Mouse (Mus musculus) liver, embryonic 16.5 days (tissue): Measurements from ENCODE around the gene Hadh. TPM values are rescaled to one million over a fixed set of nuclear protein-coding genes. Genes with fewer than 3 reads are reported as not detected.

Experiments
- ATAC-seq: fragments of 200-750 bp; cut with Nextera tagmentation; 2 replicates; pipeline ENCODE4 v1.8.0; 2017; ENCODE audit warnings: low read depth, mild to moderate bottlenecking, moderate number of reproducible peaks, moderate library complexity
- H3K27ac ChIP-seq: fragments of 300-500 bp; sonication (generic); 2 replicates; pipeline ENCODE4 v1.5.1; 2014; ENCODE audit warnings: mild to moderate bottlenecking, low read length
- H3K27me3 ChIP-seq: fragments of 300-500 bp; sonication (generic); 2 replicates; pipeline ENCODE4 v1.6.1; 2014; ENCODE audit warnings: low read depth, low read length, mixed read lengths; ENCODE audit not compliant: control insufficient read depth, insufficient read depth
- H3K36me3 ChIP-seq: fragments of 300-500 bp; sonication (generic); 2 replicates; pipeline ENCODE4 v1.6.1; 2014; ENCODE audit warnings: mild to moderate bottlenecking; ENCODE audit not compliant: control insufficient read depth, insufficient read depth
- H3K4me1 ChIP-seq: fragments of 300-500 bp; sonication (generic); 2 replicates; pipeline ENCODE4 v1.6.1; 2014; ENCODE audit warnings: low read depth, low read length, mixed read lengths; ENCODE audit not compliant: control insufficient read depth
- H3K4me2 ChIP-seq: fragments of 300-500 bp; sonication (generic); 2 replicates; pipeline ENCODE4 v1.6.1; 2014; ENCODE audit warnings: low read depth, low read length, mixed read lengths
- H3K4me3 ChIP-seq: fragments of 300-500 bp; sonication (generic); 2 replicates; pipeline ENCODE4 v1.5.1; 2014; ENCODE audit warnings: low read depth, mild to moderate bottlenecking, low read length
- H3K9ac ChIP-seq: fragments of 300-500 bp; sonication (generic); 2 replicates; pipeline ENCODE4 v1.6.1; 2014; ENCODE audit warnings: low read depth, low read length
- H3K9me3 ChIP-seq: fragments of 300-500 bp; sonication (generic); replicated peaks from 2 replicates; pipeline ENCODE4 v1.6.1; 2016; ENCODE audit warnings: low read length; ENCODE audit not compliant: control insufficient read depth
- WGBS: fragments of 180-500 bp; shearing (Covaris S2); extraction: QIAGEN DNeasy Blood & Tissue Kit; methylation state at CpG from one replicate; pipeline ENCODE4 v1.1.7; 2014; ENCODE audit not compliant: insufficient replicate concordance; 5-methylcytosine and 5-hydroxymethylcytosine counted together
- polyA plus RNA-seq: library from polyadenylated mRNA; unstranded; fragments of >200 nt; fragmentation: Nextera tagmentation; extraction: Ambion mirVana; gene quantifications from 2 replicates; pipeline ENCODE4 v1.2.1, GENCODE M21; 2015

The Hadh gene
- polyA plus RNA-seq, 1 experiment from 2014 or later, result 150 TPM

DNA sequence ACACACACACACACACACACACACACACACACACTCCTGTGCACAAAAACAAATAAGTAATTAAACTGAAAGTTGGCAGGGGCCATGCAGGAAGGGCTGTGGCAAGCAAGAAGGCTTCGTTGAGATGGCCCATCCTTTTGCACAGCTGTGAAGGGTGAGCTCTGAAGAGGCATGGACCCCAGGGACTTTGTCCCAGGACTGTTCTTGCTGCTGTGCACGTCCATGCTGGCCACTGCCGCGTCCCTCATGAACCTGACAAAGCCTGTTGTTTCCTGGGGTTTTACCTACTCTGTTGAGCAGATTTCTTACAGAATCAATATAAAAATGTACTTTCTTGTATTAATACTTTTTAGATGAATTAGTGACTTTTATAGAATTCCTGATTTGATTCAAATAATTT lies 20.0 kb upstream of the Hadh start:
- 70% methylated on average over 4 of the region's 4 CpGs for WGBS

DNA sequence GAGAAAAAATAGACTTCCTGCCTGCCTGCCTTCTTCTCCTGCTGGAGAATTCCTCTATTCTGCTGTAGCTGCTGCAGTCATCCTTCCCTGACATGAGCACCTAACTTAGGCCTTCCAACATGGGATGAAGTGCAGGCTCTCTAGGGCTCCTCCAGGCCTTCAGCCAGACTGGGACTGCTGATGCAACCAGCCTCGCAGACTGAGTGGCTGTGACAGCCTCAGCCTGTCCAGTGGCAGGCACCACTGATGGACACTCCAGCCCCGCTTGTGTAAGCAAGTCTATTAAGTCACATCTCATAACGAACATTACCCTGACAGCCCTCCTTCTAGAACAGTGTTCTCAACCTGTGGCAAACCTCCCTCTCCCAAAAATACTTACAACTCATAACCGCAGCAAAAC lies 2.2 kb upstream of the Hadh start:
- no peak overlapping the region for H3K4me3 ChIP-seq
- WGBS, result 79% methylated on average over 4 of the region's 4 CpGs
- H3K4me1 ChIP-seq, result peaks cover 12% of the 10 kb centered on the region
- no peaks in the 10 kb centered on the region for H3K9me3 ChIP-seq
- no peak overlapping the region for H3K27ac ChIP-seq
- ATAC-seq, result no peak
- H3K4me2 ChIP-seq, result no peak overlapping the region
- no peaks in the 10 kb centered on the region for H3K27me3 ChIP-seq
- no peaks in the 10 kb centered on the region for H3K36me3 ChIP-seq
- no peak overlapping the region for H3K9ac ChIP-seq

More for the DNA sequence above, 20.0 kb upstream of the Hadh start:
- Histone ChIP-seq H3K4me1 (no peaks in the 10 kb centered on the region; the same call in 1 of the 2 replicates), H3K9ac (no peak overlapping the region), H3K27me3 (no peaks in the 10 kb centered on the region), H3K36me3 (no peaks in the 10 kb centered on the region), H3K9me3 (no peaks in the 10 kb centered on the region), H3K4me2 (no peak overlapping the region), H3K27ac (no peak overlapping the region), H3K4me3 (no peak overlapping the region)
- ATAC-seq, result no peak

DNA sequence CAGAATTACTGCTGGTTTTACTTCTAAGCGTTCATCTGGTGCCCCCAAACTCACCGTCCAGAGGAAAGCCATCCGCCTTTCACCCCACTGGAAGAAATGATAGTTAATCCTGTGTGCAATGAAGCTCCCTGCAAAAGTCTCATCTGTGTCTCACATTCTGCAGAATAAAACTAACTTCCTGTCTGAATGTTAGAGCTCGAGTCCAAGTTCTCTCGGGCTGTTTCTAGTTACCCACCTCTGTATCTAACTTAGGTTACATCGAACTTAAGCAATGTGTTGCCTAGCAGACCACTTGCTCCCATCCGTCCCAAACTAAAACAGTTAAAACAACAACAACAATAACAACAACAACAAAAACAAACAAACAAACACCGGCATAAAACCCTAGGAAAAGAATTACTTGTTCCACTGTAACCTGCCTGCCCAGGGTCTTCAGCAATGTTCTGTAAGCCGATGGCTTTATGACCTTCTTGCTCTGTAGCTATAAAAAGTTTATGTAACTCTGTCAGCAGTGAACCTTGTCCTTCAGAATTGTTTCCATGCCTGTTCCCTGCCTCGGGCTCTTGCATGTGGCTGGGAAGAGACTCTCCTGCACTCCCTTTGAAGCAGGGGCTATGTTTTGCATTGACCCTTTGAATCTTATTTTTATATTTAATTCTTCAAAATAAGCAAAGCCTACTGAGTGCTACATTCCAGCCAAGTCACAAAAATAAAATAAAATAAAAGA lies 636 bp upstream of the Hadh start:
- Histone ChIP-seq H3K4me3 (peak overlapping the region; percentile 71), H3K4me2 (peak overlapping the region; percentile 81), H3K27ac (peak overlapping the region; percentile 70), H3K27me3 (no peaks in the 10 kb centered on the region), H3K9me3 (no peaks in the 10 kb centered on the region), H3K4me1 (peaks cover 12% of the 10 kb centered on the region), H3K9ac (peak overlapping the region; percentile 37), H3K36me3 (no peaks in the 10 kb centered on the region)
- ATAC-seq, result no peak
- WGBS, result 18% methylated on average over 10 of the region's 10 CpGs

DNA sequence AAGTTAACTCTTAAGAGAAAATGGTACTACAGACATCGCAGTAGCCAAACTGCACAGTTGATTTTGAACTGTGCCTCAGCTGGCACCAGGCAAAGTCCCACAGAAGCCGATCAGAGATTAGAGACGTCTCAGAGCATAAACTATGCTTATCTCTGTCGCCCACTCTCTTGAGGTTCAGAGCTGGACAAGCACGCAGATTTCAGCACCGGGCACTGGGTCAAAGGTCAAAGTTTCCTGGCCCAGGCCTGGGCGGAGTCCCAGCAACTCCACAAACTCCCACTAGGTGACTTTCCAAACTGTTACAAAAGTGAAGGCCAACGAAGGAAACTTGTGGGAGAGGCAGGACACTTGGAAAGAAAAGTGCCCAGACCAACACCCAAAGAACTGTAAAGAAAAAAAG lies 744 bp downstream of the Hadh start:
- Histone ChIP-seq H3K4me2 (peak overlapping the region; percentile 81), H3K36me3 (no peaks in the 10 kb centered on the region), H3K27ac (peak overlapping the region; percentile 77), H3K9ac (peak overlapping the region; percentile 69), H3K9me3 (no peaks in the 10 kb centered on the region), H3K4me3 (peak overlapping the region; percentile 71), H3K27me3 (no peaks in the 10 kb centered on the region), H3K4me1 (peaks cover 16% of the 10 kb centered on the region)
- peak; percentile 71 for ATAC-seq
- 3% methylated on average over 8 of the region's 8 CpGs for WGBS

DNA sequence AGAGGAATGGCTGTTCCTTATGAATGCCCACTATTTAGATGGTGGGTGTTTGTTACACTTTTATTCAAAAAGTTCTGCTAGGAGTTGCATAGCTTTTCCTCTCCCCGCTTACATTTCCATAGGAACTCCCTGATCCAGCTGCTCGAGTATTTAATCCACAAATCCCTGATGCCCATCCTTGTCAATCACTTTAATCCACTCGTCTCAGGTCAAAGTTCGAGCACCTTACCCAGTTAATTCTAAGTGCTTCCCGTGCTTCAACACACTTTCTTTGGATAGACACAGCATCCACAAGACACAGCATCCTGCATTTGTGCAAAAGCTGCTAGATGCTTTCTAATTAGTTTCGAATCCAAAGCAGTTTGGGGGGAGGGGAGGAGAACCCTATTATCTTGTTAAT lies 1.5 kb downstream of the Hadh start:
- H3K27me3 ChIP-seq, result no peaks in the 10 kb centered on the region
- H3K9ac ChIP-seq, result no peak overlapping the region
- peaks cover 16% of the 10 kb centered on the region for H3K4me1 ChIP-seq
- 58% methylated on average over 6 of the region's 6 CpGs for WGBS
- no peak overlapping the region; the same call in 1 of the 2 replicates for H3K27ac ChIP-seq
- no peak for ATAC-seq
- no peaks in the 10 kb centered on the region for H3K9me3 ChIP-seq
- H3K4me3 ChIP-seq, result peak overlapping the region; percentile 71
- H3K36me3 ChIP-seq, result no peaks in the 10 kb centered on the region
- peak overlapping the region; percentile 81 for H3K4me2 ChIP-seq

DNA sequence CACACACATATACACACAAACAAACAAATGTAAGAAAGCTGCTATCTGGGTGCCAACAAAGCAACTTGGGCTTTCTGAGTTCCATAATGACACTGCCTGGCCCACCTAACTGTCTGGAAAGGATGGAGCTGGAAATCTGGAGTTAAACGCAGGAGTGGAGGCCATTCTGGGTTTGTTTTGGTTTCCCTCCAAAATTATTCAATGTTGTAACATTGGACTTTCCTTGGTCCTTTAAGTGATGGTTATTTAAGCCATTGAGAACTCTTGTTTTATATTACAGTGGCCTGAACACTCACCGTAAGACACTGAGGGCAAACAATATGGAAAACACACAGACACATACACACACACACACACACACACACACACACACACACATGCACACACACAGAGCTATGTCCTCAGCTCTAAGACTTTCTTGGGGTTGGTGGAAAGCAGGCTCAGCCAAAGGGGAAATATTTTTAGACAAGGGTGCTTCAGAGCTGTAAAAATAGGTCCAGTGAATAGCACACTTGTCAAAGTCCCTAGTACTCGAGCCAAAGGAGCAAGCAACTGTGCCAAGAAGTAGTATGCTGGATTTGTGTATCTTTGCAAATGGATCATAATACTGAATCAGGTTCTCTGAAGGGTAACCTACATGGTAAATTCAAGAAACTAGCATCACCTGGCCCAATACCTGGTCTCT lies 5.4 kb downstream of the Hadh start:
- Histone ChIP-seq H3K4me3 (no peak overlapping the region), H3K4me2 (no peak overlapping the region), H3K36me3 (no peaks in the 10 kb centered on the region), H3K4me1 (peaks cover 9% of the 10 kb centered on the region), H3K27ac (no peak overlapping the region), H3K9me3 (no peaks in the 10 kb centered on the region), H3K27me3 (no peaks in the 10 kb centered on the region), H3K9ac (no peak overlapping the region)
- ATAC-seq, result no peak
- 57% methylated on average over 3 of the region's 3 CpGs for WGBS

DNA sequence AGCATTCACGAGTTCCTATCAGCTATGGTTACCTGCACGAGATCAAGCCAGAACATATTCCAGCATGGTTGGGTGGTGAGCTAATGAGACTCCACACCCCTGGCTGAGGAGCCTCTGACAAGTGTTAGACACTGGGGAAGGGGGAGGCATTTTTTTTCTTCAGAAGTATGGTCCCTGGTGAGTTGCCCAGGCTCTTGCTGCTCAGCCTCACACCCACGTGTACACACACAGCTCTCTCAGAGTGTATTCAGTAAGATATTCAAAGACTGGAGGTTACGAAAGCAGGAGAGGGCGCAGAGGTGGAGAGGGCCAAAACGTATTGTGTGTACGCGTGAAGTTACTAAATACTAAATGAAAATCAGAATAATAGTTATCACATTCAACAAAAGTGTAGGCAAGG lies 6.4 kb downstream of the Hadh start:
- H3K4me3 ChIP-seq, result no peak overlapping the region
- no peak overlapping the region for H3K27ac ChIP-seq
- no peaks in the 10 kb centered on the region for H3K36me3 ChIP-seq
- no peaks in the 10 kb centered on the region for H3K9me3 ChIP-seq
- WGBS, result 59% methylated on average over 8 of the region's 8 CpGs
- peak; percentile 59 for ATAC-seq
- H3K4me2 ChIP-seq, result no peak overlapping the region
- H3K4me1 ChIP-seq, result peaks cover 4% of the 10 kb centered on the region; the same call in 1 of the 2 replicates
- H3K27me3 ChIP-seq, result no peaks in the 10 kb centered on the region
- no peak overlapping the region for H3K9ac ChIP-seq

DNA sequence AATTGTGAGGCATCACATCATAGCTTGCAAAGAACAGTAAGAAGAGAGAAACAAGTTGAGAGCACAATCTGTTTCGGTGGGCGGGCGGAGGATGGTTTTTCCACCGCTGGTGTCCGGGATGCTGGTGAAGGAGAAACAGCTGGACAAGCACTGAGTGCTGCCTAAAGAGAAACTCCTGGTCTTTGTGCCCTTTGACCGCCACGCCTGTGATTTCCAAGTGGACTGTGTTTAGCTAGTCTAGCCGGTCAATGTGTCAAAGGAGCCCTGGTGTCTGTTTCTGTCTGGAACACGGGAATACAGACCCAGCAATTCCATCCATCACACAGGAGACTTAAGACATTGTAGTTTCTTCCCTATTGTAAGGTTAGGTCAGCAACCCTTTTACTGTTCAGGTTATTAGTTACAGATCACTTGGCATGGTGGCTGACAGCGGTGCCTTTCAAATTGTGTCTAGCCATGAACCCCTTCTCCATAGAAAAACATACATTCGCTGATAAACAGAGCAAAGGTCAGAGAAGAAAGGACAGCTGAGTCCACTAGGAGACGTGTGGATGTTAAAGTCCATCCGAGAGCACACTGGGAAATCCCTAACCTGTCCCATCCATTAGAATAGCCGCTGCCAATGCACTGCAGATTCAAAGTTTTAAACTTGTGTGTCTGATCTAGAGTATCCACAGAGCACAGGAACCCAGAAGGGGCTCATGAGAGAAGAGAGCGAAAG lies 8.0 kb downstream of the Hadh start:
- H3K4me1 ChIP-seq, result peaks cover 4% of the 10 kb centered on the region; the same call in 1 of the 2 replicates
- peak overlapping the region; percentile 24; the same call in 1 of the 2 replicates for H3K4me2 ChIP-seq
- 0 out of 2 replicates have a peak, but pooled peaks cover 2% of the 10 kb centered on the region for H3K36me3 ChIP-seq
- ATAC-seq, result peak; percentile 80
- WGBS, result 68% methylated on average over 15 of the region's 15 CpGs
- H3K4me3 ChIP-seq, result no peak overlapping the region
- H3K9me3 ChIP-seq, result no peaks in the 10 kb centered on the region
- no peak overlapping the region for H3K9ac ChIP-seq
- peak overlapping the region; percentile 53 for H3K27ac ChIP-seq
- H3K27me3 ChIP-seq, result no peaks in the 10 kb centered on the region
